Mouse (Mus musculus) midbrain, embryonic 13.5 days (tissue): ENCODE measurements around the gene Hspb6. TPM values are rescaled to one million over a fixed set of nuclear protein-coding genes. Genes with fewer than 3 reads are reported as not detected.

Experiments used
- ATAC-seq: fragments of 200-750 bp; cut with Nextera tagmentation; 2 replicates; pipeline ENCODE4 v1.8.0; 2017; ENCODE audit warnings: mild to moderate bottlenecking, moderate TSS enrichment, moderate library complexity
- H3K27ac ChIP-seq: fragments of 300-500 bp; sonication (generic); 2 replicates; pipeline ENCODE4 v1.5.1; 2015; ENCODE audit warnings: inconsistent platforms, mild to moderate bottlenecking, moderate library complexity
- H3K27me3 ChIP-seq: fragments of 300-500 bp; sonication (generic); 2 replicates; pipeline ENCODE4 v1.6.1; 2015; ENCODE audit warnings: mild to moderate bottlenecking, inconsistent platforms
- H3K36me3 ChIP-seq: fragments of 300-500 bp; sonication (generic); 2 replicates; pipeline ENCODE4 v1.6.1; 2015; ENCODE audit warnings: mild to moderate bottlenecking, inconsistent platforms
- H3K4me1 ChIP-seq: fragments of 300-500 bp; sonication (generic); replicated peaks from 2 replicates; pipeline ENCODE4 v1.6.1; 2015; ENCODE audit warnings: inconsistent platforms
- H3K4me2 ChIP-seq: fragments of 300-500 bp; sonication (generic); replicated peaks from 2 replicates; pipeline ENCODE4 v1.6.1; 2015; ENCODE audit warnings: moderate library complexity, mild to moderate bottlenecking, inconsistent platforms
- H3K4me3 ChIP-seq: fragments of 300-500 bp; sonication (generic); replicated peaks from 2 replicates; pipeline ENCODE4 v1.5.1; 2015; ENCODE audit warnings: mild to moderate bottlenecking, inconsistent platforms
- H3K9ac ChIP-seq: fragments of 300-500 bp; sonication (generic); replicated peaks from 2 replicates; pipeline ENCODE4 v1.6.1; 2015; ENCODE audit warnings: mild to moderate bottlenecking, inconsistent platforms
- H3K9me3 ChIP-seq: fragments of 300-500 bp; sonication (generic); 2 replicates; pipeline ENCODE4 v1.6.1; 2016; ENCODE audit warnings: mild to moderate bottlenecking, inconsistent platforms
- WGBS: fragments of 180-500 bp; shearing (Covaris S2); methylation state at CpG from one replicate; pipeline ENCODE4 v1.1.7; 2015; 5-methylcytosine and 5-hydroxymethylcytosine counted together
- microRNA-seq: library from miRNA; unstranded; fragments of <30 nt; microRNA quantifications from one replicate; pipeline ENCODE4, GENCODE M21; 2016
- polyA plus RNA-seq: library from polyadenylated mRNA; unstranded; fragments of >200 nt; fragmentation: Nextera tagmentation; extraction: Ambion mirVana; gene quantifications from 2 replicates; pipeline ENCODE4 v1.2.1, GENCODE M21; 2015

The Hspb6 gene
- polyA plus RNA-seq, 1 experiment from 2014 or later, result 6.6 TPM

DNA sequence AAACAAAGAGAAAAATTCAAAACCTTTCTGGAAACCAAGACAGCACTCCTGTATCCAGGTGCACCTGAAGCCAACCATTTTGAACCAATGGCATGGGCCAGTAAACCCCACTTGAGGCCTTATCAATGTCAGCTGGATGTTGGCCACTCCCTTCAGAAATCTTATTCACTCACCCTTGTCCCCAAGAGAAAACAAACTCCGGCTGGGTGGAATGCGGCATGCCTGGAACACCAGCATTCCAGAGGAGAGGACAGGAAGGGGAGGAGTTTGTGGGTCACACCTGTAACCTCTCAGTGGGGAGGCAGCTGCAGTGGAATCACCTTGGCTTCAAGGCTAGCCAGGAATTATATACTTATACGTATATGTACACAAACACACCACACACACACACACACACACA is 50.6 kb downstream of the Hspb6 start:
- no peak overlapping the region for H3K27ac ChIP-seq
- H3K9ac ChIP-seq, result no peak overlapping the region
- WGBS, result 62% methylated on average over 3 of the region's 3 CpGs
- no peak overlapping the region for H3K4me2 ChIP-seq
- ATAC-seq, result no peak
- H3K4me1 ChIP-seq, result peaks cover 10% of the 10 kb centered on the region; the same call in 1 of the 2 replicates
- no peak overlapping the region for H3K4me3 ChIP-seq
- H3K27me3 ChIP-seq, result no peaks in the 10 kb centered on the region
- H3K9me3 ChIP-seq, result no peaks in the 10 kb centered on the region
- no peaks in the 10 kb centered on the region for H3K36me3 ChIP-seq

DNA sequence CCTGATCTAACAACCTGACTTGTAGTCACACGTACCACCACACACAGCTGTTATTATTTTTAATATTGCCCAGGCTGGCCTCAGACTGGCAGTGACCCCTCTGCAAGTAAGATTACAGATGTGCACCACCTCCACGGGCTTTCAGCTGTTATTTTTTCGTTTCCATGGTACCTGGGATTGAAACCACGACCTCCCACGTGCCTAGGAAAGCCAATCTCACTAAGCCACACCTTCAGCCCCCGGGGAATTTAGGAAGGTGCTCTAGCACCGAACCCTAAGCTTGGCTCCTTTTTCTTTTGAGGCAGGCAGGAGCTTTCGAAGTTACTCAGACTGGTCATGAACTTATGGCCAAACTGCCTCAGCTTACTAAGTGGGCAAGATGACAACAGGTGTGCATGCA is 52.4 kb downstream of the Hspb6 start:
- Histone ChIP-seq H3K27me3 (no peaks in the 10 kb centered on the region), H3K9me3 (no peaks in the 10 kb centered on the region), H3K9ac (no peak overlapping the region), H3K4me1 (peaks cover 10% of the 10 kb centered on the region; the same call in 1 of the 2 replicates), H3K36me3 (no peaks in the 10 kb centered on the region), H3K27ac (no peak overlapping the region), H3K4me2 (no peak overlapping the region), H3K4me3 (no peak overlapping the region)
- WGBS, result 64% methylated on average over 8 of the region's 8 CpGs
- ATAC-seq, result no peak

DNA sequence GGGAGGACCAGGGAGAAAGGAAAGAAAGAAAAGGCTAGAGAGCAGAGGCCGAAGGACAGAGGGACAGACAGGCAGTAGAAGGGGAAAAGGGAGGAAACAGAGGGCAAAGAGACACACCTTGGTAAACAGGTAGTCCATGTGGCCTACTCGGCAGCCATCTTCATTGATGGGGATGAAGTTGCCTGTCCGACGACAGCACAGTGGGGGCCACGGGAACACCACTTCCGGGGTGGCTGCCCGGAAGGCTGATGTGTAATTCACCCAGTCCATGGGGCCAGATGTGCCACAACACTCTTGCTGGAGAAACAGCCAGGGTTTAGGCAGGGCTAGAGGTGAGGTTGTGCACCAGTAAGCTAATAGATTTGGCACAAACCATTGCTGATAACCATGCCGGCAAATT is 53.0 kb downstream of the Hspb6 start:
- Histone ChIP-seq H3K27me3 (no peaks in the 10 kb centered on the region), H3K9ac (no peak overlapping the region), H3K4me3 (no peak overlapping the region), H3K27ac (no peak overlapping the region), H3K9me3 (no peaks in the 10 kb centered on the region), H3K36me3 (no peaks in the 10 kb centered on the region), H3K4me2 (no peak overlapping the region), H3K4me1 (peaks cover 6% of the 10 kb centered on the region; the same call in 1 of the 2 replicates)
- 91% methylated on average over 8 of the region's 8 CpGs for WGBS
- ATAC-seq, result no peak

Small RNA genes within 50 kb of the gene (microRNA-seq; reads per million reads assigned to microRNA genes)
- gene Gm38670 (0.82 reads per million), gene Mir3569 (not detected)

Other genes starting within 250 kb of the Hspb6 start
- 128 and 132 TPM in 2 replicates for gene Alkbh6, start 243.5 kb upstream of the Hspb6 start, polyA plus RNA-seq
- 10.8 and 11.7 TPM in 2 replicates for gene Syne4, start 237.4 kb upstream of the Hspb6 start, polyA plus RNA-seq
- gene E130208F15Rik, start 230.4 kb upstream of the Hspb6 start, polyA plus RNA-seq, result not detected in 2 replicates
- gene Sdhaf1, start 228.3 kb upstream of the Hspb6 start, polyA plus RNA-seq, result 21.2 and 23.6 TPM in 2 replicates
- gene Lrfn3, start 189.4 kb upstream of the Hspb6 start, polyA plus RNA-seq, result 11.4 and 13.0 TPM in 2 replicates
- gene Tyrobp, start 138.4 kb upstream of the Hspb6 start, polyA plus RNA-seq, result 21.0 and 23.8 TPM in 2 replicates
- 0.54 TPM in 1 of 2 replicates, not detected in the other for gene Hcst, start 132.3 kb upstream of the Hspb6 start, polyA plus RNA-seq
- gene Nfkbid, start 130.4 kb upstream of the Hspb6 start, polyA plus RNA-seq, result 1.2 and 1.3 TPM in 2 replicates
- gene Aplp1, start 106.6 kb upstream of the Hspb6 start, polyA plus RNA-seq, result 521 and 559 TPM in 2 replicates
- 3.1 and 3.6 TPM in 2 replicates for gene Kirrel2, start 94.5 kb upstream of the Hspb6 start, polyA plus RNA-seq
- gene Nphs1, start 93.9 kb upstream of the Hspb6 start, polyA plus RNA-seq, result 0.78 and 0.94 TPM in 2 replicates
- not detected in 2 replicates for gene Prodh2, start 58.6 kb upstream of the Hspb6 start, polyA plus RNA-seq
- gene Arhgap33, start 17.1 kb upstream of the Hspb6 start, polyA plus RNA-seq, result 106 and 114 TPM in 2 replicates
- 8.7 and 12.3 TPM in 2 replicates for gene Proser3, start 121 bp downstream of the Hspb6 start, polyA plus RNA-seq
- 54.4 and 60.4 TPM in 2 replicates for gene Lin37, start 7.7 kb downstream of the Hspb6 start, polyA plus RNA-seq
- 92.5 and 102 TPM in 2 replicates for gene U2af1l4, start 11.1 kb downstream of the Hspb6 start, polyA plus RNA-seq
- gene Gm49396, start 11.2 kb downstream of the Hspb6 start, polyA plus RNA-seq, result 20.7 and 22.6 TPM in 2 replicates
- gene Psenen, start 11.4 kb downstream of the Hspb6 start, polyA plus RNA-seq, result 131 and 133 TPM in 2 replicates
- 4.8 and 6.6 TPM in 2 replicates for gene Igflr1, start 13.2 kb downstream of the Hspb6 start, polyA plus RNA-seq
- 12.9 and 13.3 TPM in 2 replicates for gene Kmt2b, start 36.5 kb downstream of the Hspb6 start, polyA plus RNA-seq
- gene Zbtb32, start 46.7 kb downstream of the Hspb6 start, polyA plus RNA-seq, result 0.14 and 0.31 TPM in 2 replicates
- 0.46 and 0.73 TPM in 2 replicates for gene Upk1a, start 60.7 kb downstream of the Hspb6 start, polyA plus RNA-seq
- 1,046 and 1,055 TPM in 2 replicates for gene Cox6b1, start 74.0 kb downstream of the Hspb6 start, polyA plus RNA-seq
- not detected in 2 replicates for gene Etv2, start 83.7 kb downstream of the Hspb6 start, polyA plus RNA-seq
- 130 and 153 TPM in 2 replicates for gene Rbm42, start 98.1 kb downstream of the Hspb6 start, polyA plus RNA-seq
- 34.2 and 37.0 TPM in 2 replicates for gene Haus5, start 112.8 kb downstream of the Hspb6 start, polyA plus RNA-seq
- not detected in 2 replicates for gene Pmis2, start 119.4 kb downstream of the Hspb6 start, polyA plus RNA-seq
- gene 2200002J24Rik, start 146.7 kb downstream of the Hspb6 start, polyA plus RNA-seq, result not detected in 2 replicates
- 0.62 and 1.3 TPM in 2 replicates for gene Atp4a, start 160.0 kb downstream of the Hspb6 start, polyA plus RNA-seq
- 200 and 203 TPM in 2 replicates for gene Tmem147, start 177.4 kb downstream of the Hspb6 start, polyA plus RNA-seq
- 1.1 and 2.2 TPM in 2 replicates for gene Gapdhs, start 191.5 kb downstream of the Hspb6 start, polyA plus RNA-seq
- gene Sbsn, start 199.3 kb downstream of the Hspb6 start, polyA plus RNA-seq, result 2.3 TPM in 2 replicates
- gene Dmkn, start 211.6 kb downstream of the Hspb6 start, polyA plus RNA-seq, result 0.27 and 0.57 TPM in 2 replicates
- gene Krtdap, start 235.7 kb downstream of the Hspb6 start, polyA plus RNA-seq, result not detected in 2 replicates